Mouse (Mus musculus) regulatory T cell (primary cell): ENCODE data around the gene Edn1.

ENCODE experiments used
- in situ Hi-C: fragments of 300-600 bp; cut with MboI, MseI; formaldehyde crosslinking; loops from one replicate; pipeline ENCODE4 v1.15.1; 2025; ENCODE audit warnings: high pct_unique_total_duplicates

Gene Edn1

DNA sequence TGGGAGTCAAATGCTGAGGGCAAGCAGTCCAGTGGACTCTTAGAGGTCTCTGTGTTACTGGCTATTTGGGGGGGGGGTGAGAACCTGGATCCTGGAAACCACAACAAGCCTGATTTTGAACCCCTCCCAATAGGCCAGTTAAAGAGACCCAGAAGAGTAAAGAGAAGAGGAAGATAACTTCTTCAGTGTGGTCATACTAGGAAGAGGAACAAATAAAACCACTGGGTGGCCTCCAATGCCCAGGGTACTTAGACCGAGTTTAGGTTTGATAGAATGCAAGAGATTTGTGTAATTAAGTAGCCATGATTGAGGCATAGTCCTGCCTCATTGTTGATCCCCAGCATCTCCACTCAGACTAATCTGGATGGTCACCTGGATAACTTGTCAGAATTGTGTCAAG, 14.4 kb downstream of the Edn1 start:
- in situ Hi-C loops = loop anchor here (25.0 kb wide), 1 partner anchor 1028 kb away; no protein-coding TSS in a partner anchor

DNA sequence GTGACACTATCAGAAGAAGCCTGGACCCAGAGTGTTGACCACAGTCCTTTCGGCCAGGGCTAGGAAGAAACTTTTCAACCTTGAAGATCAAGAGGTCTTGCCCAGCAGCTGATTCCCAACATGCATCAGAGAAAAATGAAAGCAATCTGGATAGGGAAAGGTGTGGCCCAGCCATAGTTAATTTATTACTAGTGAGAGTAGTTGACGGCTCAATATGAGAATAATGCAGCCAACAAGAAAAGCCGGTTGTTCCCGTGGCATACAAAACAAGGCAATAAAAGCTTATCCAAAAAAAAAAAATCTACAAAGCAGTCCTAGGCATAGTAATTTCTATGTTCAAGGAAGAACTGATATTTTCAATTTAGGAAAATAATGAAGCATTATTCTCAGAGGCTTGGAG, 16.5 kb downstream of the Edn1 start:
- in situ Hi-C loops = loop anchor here (25.0 kb wide), 1 partner anchor 1031 kb away; no protein-coding TSS in a partner anchor

DNA sequence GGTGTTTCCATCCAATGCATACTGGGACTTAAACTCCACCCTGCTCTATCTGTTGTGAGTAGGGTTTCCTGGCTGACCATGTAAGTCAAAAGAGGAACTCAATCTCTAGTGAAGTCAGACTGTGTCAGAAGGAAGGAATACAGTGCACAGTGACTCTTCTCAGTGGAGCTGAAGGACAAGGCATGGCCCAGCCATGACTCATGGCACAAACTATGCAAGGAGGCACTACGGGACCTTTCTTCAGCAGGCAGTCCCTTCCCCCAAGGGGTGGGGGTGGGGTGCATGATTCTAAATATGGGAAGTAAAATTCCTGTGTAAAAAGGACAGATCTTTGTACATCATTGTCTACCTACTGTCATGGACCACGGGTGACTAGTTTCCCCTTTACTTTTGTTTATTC, 27.3 kb downstream of the Edn1 start:
- in situ Hi-C loops = no loop called here

DNA sequence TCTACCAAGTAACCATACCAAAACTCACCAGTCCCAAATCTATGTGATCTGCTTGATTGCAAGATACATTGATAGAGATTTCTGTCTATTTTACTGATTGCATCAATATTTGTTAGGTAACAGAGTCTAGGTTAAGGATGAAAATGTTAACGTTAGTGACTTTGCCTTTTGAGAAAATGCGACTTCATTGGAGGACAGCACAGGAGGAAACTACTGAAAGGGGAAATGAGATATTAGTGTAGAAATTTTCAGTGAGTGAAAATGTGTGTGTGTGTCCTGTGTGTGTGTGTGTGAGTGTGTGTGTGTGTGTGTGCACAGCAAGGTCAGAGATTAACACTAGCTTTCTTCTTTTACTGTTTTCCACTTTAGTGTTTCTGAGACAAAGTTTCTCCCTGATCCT, 29.8 kb downstream of the Edn1 start:
- in situ Hi-C loops = no loop called here

DNA sequence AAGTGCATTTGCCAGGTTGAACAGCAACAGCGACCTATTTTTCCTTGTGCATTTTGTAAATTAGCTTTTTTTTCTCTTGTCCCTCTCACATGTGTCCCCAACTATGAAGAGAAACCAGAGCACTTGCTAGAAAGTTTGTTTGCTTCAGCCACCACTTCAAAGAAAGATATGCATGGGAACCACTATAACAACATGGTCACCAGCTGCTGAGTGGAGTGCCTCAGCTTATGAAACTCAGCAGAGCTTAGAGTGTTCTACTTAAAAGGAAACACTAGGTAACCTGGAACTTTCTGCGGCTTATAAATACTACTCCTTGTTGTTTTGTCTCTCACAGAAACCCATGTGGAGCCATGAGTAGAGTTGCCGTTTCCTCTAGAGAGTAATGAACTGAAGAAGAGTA, 33.7 kb downstream of the Edn1 start:
- in situ Hi-C loops = no loop called here

DNA sequence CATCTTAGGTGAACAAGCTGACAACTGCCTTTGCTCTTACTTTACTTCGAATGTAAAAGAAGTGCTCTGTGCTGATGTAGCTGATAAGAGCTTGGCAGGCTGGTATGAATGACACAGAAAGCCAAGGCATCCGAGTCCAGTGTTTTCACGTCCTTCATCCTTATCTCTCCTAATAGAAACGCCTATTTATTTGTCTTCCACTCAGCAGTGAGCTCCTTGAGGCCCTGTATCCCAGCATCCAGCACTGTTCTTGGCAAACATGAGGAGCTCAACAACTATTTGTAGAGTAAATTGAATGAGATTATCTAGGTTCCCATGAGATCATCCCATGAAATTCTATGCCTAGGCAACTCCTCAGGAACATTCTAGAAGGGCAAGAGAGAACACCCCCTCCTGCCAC, 35.1 kb downstream of the Edn1 start:
- in situ Hi-C loops = no loop called here

DNA sequence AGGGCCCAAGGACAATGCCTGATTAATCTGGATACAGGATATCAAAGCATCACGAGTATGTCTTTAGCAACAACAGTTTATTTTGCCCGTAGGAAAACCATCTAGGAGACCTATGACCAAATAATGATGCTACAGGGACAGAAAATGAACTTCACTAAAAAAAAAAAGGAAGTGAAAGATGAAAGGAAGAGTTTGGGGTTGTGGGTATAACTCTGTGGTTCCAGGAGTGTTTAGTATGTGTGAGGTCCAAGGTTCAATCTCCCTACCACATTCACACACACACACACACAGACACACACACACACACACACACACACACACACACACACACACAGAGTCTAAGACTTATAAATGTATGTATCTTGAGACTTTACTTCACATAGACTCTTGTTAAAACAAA, 35.8 kb downstream of the Edn1 start:
- in situ Hi-C loops = no loop called here

DNA sequence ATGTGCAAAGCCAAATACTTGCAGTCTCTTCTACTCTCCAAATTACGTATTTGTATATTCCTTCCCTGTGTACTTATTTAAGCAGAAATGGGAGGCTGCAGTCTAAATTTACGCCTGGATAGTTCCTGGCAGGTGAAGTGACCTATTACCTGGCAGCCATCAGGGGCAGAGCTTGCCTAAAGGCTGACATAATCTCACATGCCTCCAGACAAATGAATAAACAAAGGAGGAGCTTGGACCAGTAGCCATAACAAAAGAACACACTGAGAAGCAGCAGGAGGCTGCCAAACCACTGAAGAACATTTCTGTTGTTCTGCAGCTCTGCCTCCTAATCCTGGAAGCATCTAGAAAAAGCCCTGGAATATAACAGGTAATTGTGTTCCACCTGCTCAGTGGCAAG, 38.2 kb downstream of the Edn1 start:
- in situ Hi-C loops = no loop called here

DNA sequence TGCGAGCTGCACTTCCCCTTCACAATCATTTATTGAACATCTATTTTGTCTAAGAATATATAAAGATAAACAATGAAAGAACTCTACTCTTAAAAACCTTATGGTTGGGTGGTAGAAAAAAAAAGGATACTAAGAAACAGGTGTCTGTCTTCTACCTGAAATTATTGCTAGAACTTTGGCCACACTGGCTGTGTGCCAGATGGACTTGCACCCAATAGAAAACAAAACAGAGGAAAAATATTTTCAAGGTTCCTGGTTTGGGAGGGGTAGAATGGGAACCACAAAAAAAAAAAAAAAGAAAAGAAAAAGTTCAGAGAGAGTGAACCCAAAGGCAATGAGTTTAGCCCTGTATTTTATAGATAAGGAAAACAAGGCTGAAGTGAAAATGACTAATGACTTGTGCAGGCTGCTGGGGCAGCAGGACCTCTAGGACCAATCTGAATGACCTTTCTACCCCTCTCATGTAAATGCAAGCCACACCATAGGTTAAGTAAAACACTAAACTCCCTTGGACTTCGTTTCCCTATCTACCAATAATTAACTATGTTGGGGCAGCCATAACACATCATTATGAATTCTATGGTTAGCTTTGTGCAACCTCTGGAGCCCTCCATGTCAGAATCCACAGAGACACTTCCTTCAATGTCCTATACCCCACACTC, 40.7 kb downstream of the Edn1 start:
- in situ Hi-C loops = no loop called here

DNA sequence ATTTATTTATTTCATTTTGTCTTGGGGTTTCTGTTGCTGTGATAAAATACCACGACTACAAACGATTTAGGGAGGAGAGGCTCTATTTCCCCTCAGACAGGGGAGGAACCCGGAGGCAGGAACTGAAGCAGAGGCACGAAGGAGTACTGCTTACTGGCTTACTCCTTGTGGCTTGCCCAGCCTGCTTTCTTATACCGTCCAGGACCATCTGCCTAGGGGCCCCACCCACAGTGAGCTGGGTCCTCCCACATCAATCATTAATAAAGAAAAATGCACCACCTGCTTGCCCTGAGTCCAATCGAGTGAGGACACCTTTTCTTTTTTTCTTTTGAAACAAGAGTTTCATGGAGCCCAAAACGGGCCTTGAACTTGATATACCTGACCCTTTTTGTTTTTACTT, 44.2 kb downstream of the Edn1 start:
- in situ Hi-C loops = no loop called here

DNA sequence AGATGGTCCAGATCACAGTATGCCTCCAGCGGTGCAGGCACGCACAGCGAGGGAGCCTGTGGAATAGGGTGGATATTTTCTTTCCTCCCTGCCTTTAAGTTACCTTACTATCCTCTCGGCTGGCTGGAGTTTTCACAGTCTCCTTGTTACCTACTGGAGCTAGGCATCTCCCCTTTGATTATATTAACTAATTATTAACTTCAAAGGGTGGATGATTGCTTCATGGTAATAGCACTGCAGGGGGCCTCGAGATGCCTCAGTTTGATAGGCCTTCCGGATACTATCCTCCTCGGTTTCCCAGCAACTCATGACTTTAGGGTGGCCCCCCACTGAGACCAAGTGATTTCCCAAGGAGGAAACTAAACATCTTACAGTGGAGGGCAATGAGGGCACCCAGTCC, 45.1 kb downstream of the Edn1 start:
- in situ Hi-C loops = no loop called here

DNA sequence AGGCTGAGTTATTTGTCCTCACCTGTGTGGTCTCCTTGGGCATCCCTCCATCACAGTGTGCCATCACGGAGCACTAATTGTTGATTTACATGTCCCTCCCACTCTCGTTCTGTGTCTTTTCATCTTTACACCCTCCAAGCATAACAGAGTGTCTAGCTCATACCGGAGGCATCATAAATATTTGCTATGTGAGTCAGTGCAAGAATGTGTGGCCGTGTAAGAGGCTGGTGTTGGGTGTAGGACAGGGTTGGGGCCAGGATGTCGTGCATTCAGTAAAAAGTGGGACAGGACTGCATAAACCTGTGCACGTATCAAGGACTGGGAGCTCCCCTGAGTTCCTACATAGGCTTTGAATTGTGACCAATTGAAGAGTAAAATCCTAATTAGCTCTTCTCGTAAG, 50.4 kb downstream of the Edn1 start:
- in situ Hi-C loops = no loop called here
